Mouse (Mus musculus) bone marrow, adult 2 months (tissue): Measurements from ENCODE around the gene Cdh12.

ENCODE experiments used
- CTCF ChIP-seq: fragments of 200-500 bp; IDR thresholded peaks from 2 replicates; pipeline ENCODE4 v1.5.1; 2011; ENCODE audit warnings: low read length, control low read depth; ENCODE audit not compliant: control insufficient read depth, insufficient read depth
- POLR2A ChIP-seq: fragments of 200-500 bp; IDR thresholded peaks from 2 replicates; pipeline ENCODE4 v1.6.1; 2011; ENCODE audit warnings: low read depth, mild to moderate bottlenecking, control low read depth, low read length, borderline replicate concordance; ENCODE audit not compliant: control insufficient read depth

DNA sequence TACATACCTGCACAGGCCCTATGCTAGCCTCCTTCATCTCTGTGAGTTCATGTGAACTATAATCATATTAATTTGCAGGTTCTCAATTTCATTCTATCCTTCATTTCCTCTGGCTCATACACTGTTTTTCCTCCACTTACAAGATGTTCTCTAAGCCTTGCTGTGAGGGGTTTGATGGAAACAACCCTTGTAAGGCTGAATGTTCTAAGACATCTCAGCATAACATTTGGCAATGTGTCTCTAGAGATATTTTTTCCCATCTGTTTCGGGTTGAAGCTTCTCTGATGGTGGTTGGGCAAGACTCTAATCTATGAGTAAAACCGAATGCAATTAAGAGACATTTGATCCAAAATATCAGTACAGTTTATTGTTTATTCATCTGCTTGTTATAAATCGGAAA, 444.4 kb downstream of the Cdh12 start:
- TF ChIP-seq CTCF (no peak), POLR2A (no peak)
